Mouse (Mus musculus) embryonic facial prominence, embryonic 14.5 days (tissue): ENCODE results near the gene Nek2. TPM values are rescaled to one million over a fixed set of nuclear protein-coding genes. Genes with fewer than 3 reads are reported as not detected.

Experiments
- ATAC-seq: fragments of 200-750 bp; cut with Nextera tagmentation; 2 replicates; pipeline ENCODE4 v1.8.0; 2017; ENCODE audit warnings: low read depth, moderate number of reproducible peaks, moderate TSS enrichment
- DNase-seq: peaks from one replicate; pipeline ENCODE4 v3.0.0-alpha.2; 2015; ENCODE audit warnings: low spot score
- H3K27ac ChIP-seq: fragments of 300-500 bp; sonication (generic); replicated peaks from 2 replicates; pipeline ENCODE4 v1.5.1; 2014; ENCODE audit warnings: low read depth, mild to moderate bottlenecking, low read length, moderate library complexity
- H3K27me3 ChIP-seq: fragments of 300-500 bp; sonication (generic); replicated peaks from 2 replicates; pipeline ENCODE4 v1.6.1; 2014; ENCODE audit warnings: low read length; ENCODE audit not compliant: control insufficient read depth, insufficient read depth
- H3K36me3 ChIP-seq: fragments of 300-500 bp; sonication (generic); 2 replicates; pipeline ENCODE4 v1.6.1; 2014; ENCODE audit warnings: low read length, mixed read lengths; ENCODE audit not compliant: control insufficient read depth, insufficient read depth
- H3K4me1 ChIP-seq: fragments of 300-500 bp; sonication (generic); 2 replicates; pipeline ENCODE4 v1.6.1; 2014; ENCODE audit warnings: antibody characterized with exemption, low read length; ENCODE audit not compliant: control insufficient read depth, insufficient read depth
- H3K4me2 ChIP-seq: fragments of 300-500 bp; sonication (generic); 2 replicates; pipeline ENCODE4 v1.6.1; 2014; ENCODE audit warnings: low read depth, mild to moderate bottlenecking, low read length, moderate library complexity, mixed read lengths
- H3K4me3 ChIP-seq: fragments of 300-500 bp; sonication (generic); 2 replicates; pipeline ENCODE4 v1.5.1; 2014; ENCODE audit warnings: low read depth, mild to moderate bottlenecking, low read length
- H3K9ac ChIP-seq: fragments of 300-500 bp; sonication (generic); 2 replicates; pipeline ENCODE4 v1.6.1; 2014; ENCODE audit warnings: low read depth, mild to moderate bottlenecking, low read length, moderate library complexity, mixed read lengths
- H3K9me3 ChIP-seq: fragments of 300-500 bp; sonication (generic); 2 replicates; pipeline ENCODE4 v1.6.1; 2016; ENCODE audit warnings: low read length; ENCODE audit not compliant: control insufficient read depth
- WGBS: fragments of 180-500 bp; shearing (Covaris S2); extraction: QIAGEN DNeasy Blood & Tissue Kit; methylation state at CpG from one replicate; pipeline ENCODE4 v1.1.7; 2014; 5-methylcytosine and 5-hydroxymethylcytosine counted together
- polyA plus RNA-seq: library from polyadenylated mRNA; unstranded; fragments of >200 nt; fragmentation: Nextera tagmentation; extraction: Ambion mirVana; gene quantifications from 2 replicates; pipeline ENCODE4 v1.2.1, GENCODE M21; 2014

The Nek2 gene
- polyA plus RNA-seq, 1 experiment from 2014 or later: 28.1 TPM

DNA sequence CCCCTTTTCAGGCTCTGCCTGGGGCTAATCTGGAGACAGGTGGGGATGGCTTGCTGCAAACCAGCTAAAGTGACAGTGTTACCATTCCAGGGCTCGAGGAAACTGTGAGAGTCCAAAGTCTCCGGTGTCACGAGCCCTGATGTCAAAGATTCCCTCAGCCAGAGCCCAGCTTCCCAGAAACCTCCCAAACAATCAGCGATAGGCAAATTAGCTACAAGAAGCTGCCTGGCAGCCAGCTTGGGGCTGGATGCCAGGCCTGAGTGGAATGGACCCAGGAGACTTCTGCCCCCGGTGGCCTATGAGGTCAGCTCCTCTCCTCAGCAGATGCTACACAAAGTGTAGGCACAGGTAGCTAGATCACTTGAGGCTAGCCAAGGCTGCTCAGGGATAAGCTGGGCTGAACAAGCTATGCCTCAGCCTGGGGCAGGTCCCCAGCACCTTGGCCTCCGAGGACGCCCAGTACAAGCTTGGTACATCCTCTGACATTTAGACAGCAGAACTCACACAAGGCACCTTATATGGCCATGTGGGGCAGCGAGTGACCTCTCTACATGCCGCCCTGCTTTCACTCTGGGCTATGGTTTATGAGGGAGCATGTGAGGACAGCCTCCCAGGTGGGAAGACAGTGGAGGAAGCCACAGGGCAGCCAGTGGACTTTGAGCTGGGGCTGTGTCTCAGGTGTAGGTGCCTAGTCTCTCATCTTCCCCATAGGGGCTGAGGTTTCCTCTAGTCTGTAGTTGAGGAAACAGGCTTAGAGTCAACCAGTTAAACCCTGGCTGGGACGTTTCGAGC lies 19.7 kb downstream of the Nek2 start:
- H3K27me3 ChIP-seq: no peaks in the 10 kb centered on the region
- ATAC-seq (no peak), DNase-seq (no peak)
- no peak overlapping the region for H3K9ac ChIP-seq
- H3K4me1 ChIP-seq: no peaks in the 10 kb centered on the region
- H3K9me3 ChIP-seq: no peaks in the 10 kb centered on the region
- no peak overlapping the region for H3K27ac ChIP-seq
- WGBS: 84% methylated on average over 11 of the region's 11 CpGs
- H3K4me2 ChIP-seq: no peak overlapping the region
- H3K36me3 ChIP-seq: no peaks in the 10 kb centered on the region
- no peak overlapping the region for H3K4me3 ChIP-seq

DNA sequence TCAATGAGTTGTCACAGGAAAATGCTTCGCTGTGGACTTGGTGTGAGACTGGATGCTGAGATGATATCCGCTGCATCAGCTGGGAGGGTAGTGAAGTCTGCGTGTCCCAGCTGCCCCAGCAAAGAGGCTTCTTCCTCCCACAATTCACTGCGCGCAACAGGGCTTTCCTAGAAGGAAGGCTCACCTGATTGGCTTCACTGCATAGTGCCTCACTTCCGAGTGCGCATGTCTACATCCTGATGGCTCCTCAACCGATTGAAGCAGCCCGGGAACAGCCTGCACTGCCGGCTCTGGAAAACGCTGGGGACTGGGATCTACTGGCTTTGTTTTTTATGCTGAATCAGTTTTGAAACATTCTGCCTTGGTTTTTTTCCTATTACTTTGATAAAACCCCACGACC lies 21.0 kb downstream of the Nek2 start:
- no peak overlapping the region for H3K4me2 ChIP-seq
- ATAC-seq (no peak), DNase-seq (no peak)
- no peak overlapping the region for H3K27ac ChIP-seq
- H3K4me3 ChIP-seq: no peak overlapping the region
- H3K36me3 ChIP-seq: no peaks in the 10 kb centered on the region
- no peaks in the 10 kb centered on the region for H3K27me3 ChIP-seq
- H3K9ac ChIP-seq: no peak overlapping the region
- WGBS: 79% methylated on average over 12 of the region's 12 CpGs
- H3K4me1 ChIP-seq: no peaks in the 10 kb centered on the region
- H3K9me3 ChIP-seq: no peaks in the 10 kb centered on the region

DNA sequence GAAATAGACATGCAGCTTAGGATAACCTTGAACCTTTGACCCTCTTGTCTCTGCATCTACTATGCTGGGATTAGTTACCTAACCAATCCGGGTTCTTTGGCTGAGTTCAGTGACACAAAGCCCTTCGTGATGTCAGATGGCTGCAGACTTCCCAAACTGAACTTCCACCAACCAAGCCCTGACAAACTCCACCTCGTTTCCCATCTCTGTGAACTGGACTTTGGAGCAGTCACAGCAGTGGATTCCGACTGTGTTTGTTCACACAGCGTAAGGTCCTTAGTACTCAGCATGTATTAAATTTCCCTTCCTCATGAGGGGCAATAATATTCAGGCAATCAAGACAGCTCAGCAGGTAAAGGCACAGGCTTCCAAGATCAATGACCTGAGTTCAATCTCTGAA lies 25.4 kb downstream of the Nek2 start:
- no peak overlapping the region for H3K27ac ChIP-seq
- WGBS: 71% methylated on average over 5 of the region's 5 CpGs
- DNase-seq (no peak), ATAC-seq (no peak)
- no peaks in the 10 kb centered on the region for H3K27me3 ChIP-seq
- H3K4me3 ChIP-seq: no peak overlapping the region
- H3K4me2 ChIP-seq: no peak overlapping the region
- H3K36me3 ChIP-seq: no peaks in the 10 kb centered on the region
- H3K9me3 ChIP-seq: no peaks in the 10 kb centered on the region
- no peaks in the 10 kb centered on the region for H3K4me1 ChIP-seq
- H3K9ac ChIP-seq: no peak overlapping the region

DNA sequence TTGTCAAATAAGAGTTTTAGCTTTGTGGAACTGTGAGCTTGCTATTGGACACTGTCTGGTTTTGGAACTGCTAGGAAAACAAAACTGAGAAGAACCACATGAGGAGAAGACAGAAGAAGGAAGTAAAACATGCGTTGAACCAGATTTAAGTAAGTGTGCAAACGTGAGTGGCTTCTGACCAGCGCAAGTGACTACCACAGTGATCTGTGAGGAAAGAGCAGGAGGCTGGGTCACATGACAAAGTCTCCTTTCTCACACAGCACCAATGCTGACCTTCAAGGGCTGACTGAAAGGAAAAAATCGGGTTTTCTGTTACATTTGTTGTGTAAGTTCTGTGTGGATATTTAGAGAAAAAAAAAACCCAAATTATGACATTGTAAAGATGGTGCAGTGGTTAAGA lies 28.3 kb downstream of the Nek2 start:
- ATAC-seq: no peak
- no peaks in the 10 kb centered on the region for H3K36me3 ChIP-seq
- H3K4me3 ChIP-seq: no peak overlapping the region
- no peak overlapping the region for H3K9ac ChIP-seq
- no peak overlapping the region for H3K27ac ChIP-seq
- no peaks in the 10 kb centered on the region for H3K9me3 ChIP-seq
- no peak for DNase-seq
- no peaks in the 10 kb centered on the region for H3K27me3 ChIP-seq
- H3K4me1 ChIP-seq: no peaks in the 10 kb centered on the region
- H3K4me2 ChIP-seq: no peak overlapping the region
- 58% methylated on average over 4 of the region's 4 CpGs for WGBS

DNA sequence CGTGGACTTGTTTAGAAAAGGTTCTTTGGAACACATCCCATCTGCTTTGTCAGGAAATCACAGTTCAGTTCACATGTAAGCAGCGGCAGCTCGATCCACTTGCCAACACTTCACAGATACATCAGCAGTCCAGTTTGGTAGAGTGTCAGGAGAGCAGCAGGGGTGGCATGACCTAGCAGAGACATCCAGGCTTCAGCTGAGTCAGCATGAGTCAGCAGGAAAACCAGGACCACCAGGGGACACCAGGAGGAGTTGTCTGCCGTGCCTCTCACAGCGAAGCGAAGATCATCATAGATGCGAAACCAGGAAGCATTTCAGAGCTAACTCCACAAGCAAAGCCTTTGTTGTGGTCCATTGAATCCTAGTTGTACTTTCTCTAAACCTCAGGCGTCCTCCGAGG lies 32.2 kb downstream of the Nek2 start:
- no peaks in the 10 kb centered on the region for H3K9me3 ChIP-seq
- WGBS: 85% methylated on average over 9 of the region's 9 CpGs
- no peaks in the 10 kb centered on the region for H3K4me1 ChIP-seq
- no peaks in the 10 kb centered on the region for H3K27me3 ChIP-seq
- no peak overlapping the region for H3K27ac ChIP-seq
- no peaks in the 10 kb centered on the region for H3K36me3 ChIP-seq
- no peak overlapping the region for H3K4me3 ChIP-seq
- H3K9ac ChIP-seq: no peak overlapping the region
- ATAC-seq (no peak), DNase-seq (no peak)
- no peak overlapping the region for H3K4me2 ChIP-seq

DNA sequence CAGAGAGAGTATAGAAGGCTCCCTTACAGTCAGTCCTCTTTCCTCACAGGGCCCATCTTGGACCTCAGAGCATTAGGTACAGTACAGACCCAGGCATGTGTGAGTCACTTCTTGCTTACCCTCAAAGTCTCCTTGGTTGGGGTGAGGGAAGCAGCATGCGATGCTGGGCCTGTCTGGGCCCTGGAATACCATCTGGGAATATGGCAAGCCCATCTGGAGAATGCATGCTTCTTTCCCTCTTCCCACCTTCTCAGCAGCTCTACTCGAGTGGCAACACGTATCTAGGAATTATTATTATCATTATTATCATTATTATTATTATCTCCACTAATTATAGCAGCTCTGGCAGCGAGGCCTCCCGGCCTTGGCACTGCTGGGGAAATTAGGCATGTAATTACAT lies 33.5 kb downstream of the Nek2 start:
- 65% methylated on average over 5 of the region's 5 CpGs for WGBS

DNA sequence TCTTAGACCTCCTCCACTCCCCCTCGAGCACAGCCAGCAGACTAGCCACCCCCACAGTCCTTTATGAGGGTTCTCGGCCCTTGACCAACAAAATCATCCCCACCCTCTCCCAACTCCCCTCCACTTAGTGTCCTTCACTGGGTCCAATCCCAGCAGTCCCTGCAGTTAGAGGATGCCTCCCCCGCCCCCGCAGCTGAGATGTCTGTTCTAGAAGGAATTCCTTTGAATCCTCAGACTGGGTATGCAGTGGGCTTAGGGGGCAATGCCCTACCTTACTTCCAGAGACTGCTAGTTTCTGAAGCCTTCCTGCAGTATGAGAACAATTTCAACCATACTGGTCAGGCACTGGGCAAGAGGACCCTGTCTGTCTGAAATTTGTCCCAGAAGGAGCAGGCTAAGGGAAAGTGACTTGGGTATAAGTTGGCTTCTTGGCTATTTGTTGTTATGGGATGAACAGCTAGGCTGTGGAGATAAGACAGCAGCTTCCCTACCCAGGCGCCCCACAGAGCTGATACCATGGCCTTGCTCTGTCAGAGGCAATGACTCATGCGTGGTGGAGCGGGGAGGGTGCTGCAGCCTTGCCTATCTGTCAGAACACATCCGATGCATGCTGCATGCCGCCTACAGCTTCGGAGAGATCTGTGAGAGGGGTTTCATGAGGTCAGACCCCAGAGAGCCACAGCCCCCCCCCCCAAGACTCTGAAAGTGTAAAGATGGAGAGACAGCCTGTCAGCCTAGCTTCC lies 34.1 kb downstream of the Nek2 start:
- DNase-seq: no peak
- no peaks in the 10 kb centered on the region for H3K9me3 ChIP-seq
- H3K4me2 ChIP-seq: no peak overlapping the region
- H3K36me3 ChIP-seq: no peaks in the 10 kb centered on the region
- no peak overlapping the region for H3K27ac ChIP-seq
- no peak for ATAC-seq
- H3K27me3 ChIP-seq: no peaks in the 10 kb centered on the region
- no peak overlapping the region for H3K4me3 ChIP-seq
- H3K4me1 ChIP-seq: no peaks in the 10 kb centered on the region
- 71% methylated on average over 10 of the region's 10 CpGs for WGBS
- H3K9ac ChIP-seq: no peak overlapping the region

More for the DNA sequence above, 33.5 kb downstream of the Nek2 start:
- Histone ChIP-seq H3K4me2 (no peak overlapping the region), H3K36me3 (no peaks in the 10 kb centered on the region), H3K9ac (no peak overlapping the region), H3K27me3 (no peaks in the 10 kb centered on the region), H3K27ac (no peak overlapping the region), H3K9me3 (no peaks in the 10 kb centered on the region), H3K4me1 (no peaks in the 10 kb centered on the region), H3K4me3 (no peak overlapping the region)
- ATAC-seq (no peak), DNase-seq (no peak)

DNA sequence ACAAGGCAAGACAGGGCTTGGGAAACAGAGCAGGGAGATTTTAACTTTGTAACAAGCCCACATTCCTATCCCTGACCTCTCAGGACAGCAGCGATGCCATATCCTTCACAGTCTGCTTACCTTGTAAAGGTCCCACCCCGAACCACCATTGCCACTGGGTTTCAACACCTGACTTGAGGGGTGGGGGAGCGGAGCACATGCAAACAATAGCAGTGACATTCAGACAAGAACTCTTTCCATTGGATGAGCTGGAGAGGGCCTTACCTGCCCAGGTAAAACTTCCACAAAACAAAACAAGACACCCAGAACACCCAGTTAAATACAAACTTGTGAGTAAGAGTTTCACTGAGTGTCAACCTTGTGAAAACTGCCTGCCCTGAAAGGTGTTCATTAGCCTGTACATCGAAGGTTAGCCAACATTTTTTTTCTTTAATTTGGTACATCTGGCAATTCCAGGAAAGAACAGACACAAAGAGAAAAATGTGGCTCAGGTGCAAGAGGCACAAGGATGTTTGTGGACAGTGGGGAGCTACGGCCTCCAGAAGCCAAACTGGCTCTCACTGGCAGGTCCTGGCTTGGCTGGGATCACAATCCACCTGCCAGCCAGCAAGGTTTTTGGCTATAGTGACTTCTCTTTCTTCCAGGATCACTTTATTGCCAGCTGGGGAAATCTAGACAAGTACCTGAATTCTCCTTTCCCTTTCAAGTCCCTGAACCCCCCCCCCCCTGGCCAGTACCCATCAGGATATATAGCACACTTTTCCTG lies 35.8 kb downstream of the Nek2 start:
- Histone ChIP-seq H3K27ac (no peak overlapping the region), H3K9ac (no peak overlapping the region), H3K9me3 (no peaks in the 10 kb centered on the region), H3K27me3 (no peaks in the 10 kb centered on the region), H3K4me3 (no peak overlapping the region), H3K4me1 (no peaks in the 10 kb centered on the region), H3K4me2 (no peak overlapping the region), H3K36me3 (no peaks in the 10 kb centered on the region)
- ATAC-seq: no peak
- no peak for DNase-seq
- WGBS: 66% methylated on average over 5 of the region's 5 CpGs
